Mouse (Mus musculus): ENCODE measurements around the gene Fbxo24. TPM values are rescaled to one million over a fixed set of nuclear protein-coding genes. Genes with fewer than 3 reads are reported as not detected.
A peak's percentile ranks its signal among the peaks of the same experiment; 100 is the strongest.

Gene Fbxo24
- polyA plus RNA-seq, 1 experiment: 0.25 TPM

DNA sequence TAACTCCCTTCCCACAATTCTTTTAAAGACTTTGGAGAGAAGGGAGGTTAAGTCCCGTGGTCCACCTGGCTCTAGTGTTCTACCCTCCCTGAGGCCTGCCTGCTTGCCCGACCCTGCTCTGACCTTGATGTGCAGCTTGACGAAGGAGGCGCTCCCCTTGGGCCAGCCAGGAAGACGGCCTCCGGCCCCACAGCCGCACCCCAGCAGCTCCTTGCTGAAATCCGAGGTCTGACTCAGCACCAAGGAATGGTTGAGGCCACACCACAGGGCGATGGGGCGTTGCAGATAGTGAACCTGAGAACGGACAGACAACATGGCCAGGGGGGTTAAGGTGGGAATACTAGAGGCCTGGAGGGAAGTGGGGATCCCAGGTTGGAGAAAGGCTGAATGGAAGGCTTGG lies 15.3 kb downstream of the Fbxo24 start, which contains the start of gene Pcolce:
Gene Pcolce (minus strand): TSS at position 235 of the 400 bp plus-strand sequence.
- peaks cover 20% of the 10 kb centered on the region; the same call in 1 of the 2 replicates for H3K4me1 ChIP-seq (ENCODE audit: control insufficient read depth, insufficient read depth, insufficient read length)
- no peaks in the 10 kb centered on the region for H3K27me3 ChIP-seq (ENCODE audit: control insufficient read depth, insufficient read depth, low read length)
- TF ChIP-seq POLR2A (IDR thresholded peaks at IDR 0.05; ENCODE audit: low read depth, low read length) (no peak), CTCF (IDR thresholded peaks at IDR 0.05; ENCODE audit: extremely low read depth, insufficient read depth, insufficient read length, insufficient replicate concordance) (no peak)
- 87% methylated on average over 11 of the region's 11 CpGs for WGBS
- no peak for DNase-seq (ENCODE audit: low read depth in 1 of 2, low spot score in 2 of 2)
- H3K36me3 ChIP-seq (ENCODE audit: control insufficient read depth, insufficient read depth, low read length): no peaks in the 10 kb centered on the region
- H3K4me3 ChIP-seq (ENCODE audit: extremely low read depth, insufficient read depth, insufficient read length): no peak within 1 kb of the TSS
- peak within 1 kb of the TSS; percentile 3; the same call in 1 of the 2 replicates for H3K27ac ChIP-seq (ENCODE audit: insufficient read depth, low read length)

DNA sequence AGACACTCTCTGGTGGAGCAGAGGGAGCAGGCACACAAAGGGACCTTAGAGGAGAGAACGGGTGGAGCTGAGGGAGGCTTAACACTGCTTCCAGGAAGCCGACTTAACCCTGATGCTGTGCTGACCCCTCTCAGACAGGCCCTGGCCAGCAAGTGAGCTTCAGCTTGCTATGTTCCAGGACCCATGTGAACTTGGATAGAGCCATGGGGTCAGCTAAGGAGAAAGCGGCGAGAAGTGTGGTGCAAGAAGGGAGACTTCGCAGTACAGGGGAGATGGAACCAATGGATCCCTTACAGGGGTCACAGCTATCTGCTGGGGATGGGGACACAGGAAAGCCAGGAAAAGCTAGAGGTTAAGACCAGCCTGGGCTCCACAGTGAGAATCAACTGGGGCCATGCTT lies 15.7 kb downstream of the Fbxo24 start:
- Histone ChIP-seq H3K4me3 (ENCODE audit: extremely low read depth, insufficient read depth, insufficient read length) (no peak overlapping the region), H3K36me3 (ENCODE audit: control insufficient read depth, insufficient read depth, low read length) (no peaks in the 10 kb centered on the region), H3K27ac (ENCODE audit: insufficient read depth, low read length) (peak overlapping the region; percentile 3; the same call in 1 of the 2 replicates), H3K27me3 (ENCODE audit: control insufficient read depth, insufficient read depth, low read length) (no peaks in the 10 kb centered on the region), H3K4me1 (ENCODE audit: control insufficient read depth, insufficient read depth, insufficient read length) (peaks cover 20% of the 10 kb centered on the region; the same call in 1 of the 2 replicates)
- 82% methylated on average over 5 of the region's 5 CpGs for WGBS
- DNase-seq (ENCODE audit: low read depth in 1 of 2, low spot score in 2 of 2): no peak
- TF ChIP-seq CTCF (IDR thresholded peaks at IDR 0.05; ENCODE audit: extremely low read depth, insufficient read depth, insufficient read length, insufficient replicate concordance): no peak
- no peak for TF ChIP-seq POLR2A (IDR thresholded peaks at IDR 0.05; ENCODE audit: low read depth, low read length)

DNA sequence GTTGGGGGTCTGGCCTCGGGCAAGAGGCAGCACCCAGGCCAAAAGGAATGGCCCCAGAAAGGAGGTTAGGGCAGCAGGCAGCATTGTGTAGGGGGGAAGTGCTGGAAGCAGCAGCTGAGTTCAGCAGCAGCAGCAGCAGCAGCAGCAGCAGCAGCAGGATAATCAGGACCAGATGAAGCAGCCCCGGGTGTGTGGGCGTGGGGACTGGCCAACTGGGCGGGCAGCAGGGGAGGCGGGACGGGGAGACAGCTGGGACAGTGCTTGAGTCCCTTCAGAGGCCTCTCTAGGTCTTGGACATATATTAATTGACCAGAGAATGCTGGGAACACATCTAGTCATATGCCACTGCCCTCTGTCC lies 17.6 kb downstream of the Fbxo24 start:
- no peak for TF ChIP-seq POLR2A (IDR thresholded peaks at IDR 0.05; ENCODE audit: low read depth, low read length)
- no peak for TF ChIP-seq CTCF (IDR thresholded peaks at IDR 0.05; ENCODE audit: extremely low read depth, insufficient read depth, insufficient read length, insufficient replicate concordance)
- 68% methylated on average over 6 of the region's 6 CpGs for WGBS
- DNase-seq (ENCODE audit: low read depth in 1 of 2, low spot score in 2 of 2): no peak
- Histone ChIP-seq H3K4me3 (ENCODE audit: extremely low read depth, insufficient read depth, insufficient read length) (no peak overlapping the region; the same call in 1 of the 2 replicates), H3K36me3 (ENCODE audit: control insufficient read depth, insufficient read depth, low read length) (no peaks in the 10 kb centered on the region; the same call in 1 of the 2 replicates), H3K4me1 (ENCODE audit: control insufficient read depth, insufficient read depth, insufficient read length) (peaks cover 20% of the 10 kb centered on the region; the same call in 1 of the 2 replicates), H3K27ac (ENCODE audit: insufficient read depth, low read length) (peak overlapping the region; percentile 60), H3K27me3 (ENCODE audit: control insufficient read depth, insufficient read depth, low read length) (no peaks in the 10 kb centered on the region)

DNA sequence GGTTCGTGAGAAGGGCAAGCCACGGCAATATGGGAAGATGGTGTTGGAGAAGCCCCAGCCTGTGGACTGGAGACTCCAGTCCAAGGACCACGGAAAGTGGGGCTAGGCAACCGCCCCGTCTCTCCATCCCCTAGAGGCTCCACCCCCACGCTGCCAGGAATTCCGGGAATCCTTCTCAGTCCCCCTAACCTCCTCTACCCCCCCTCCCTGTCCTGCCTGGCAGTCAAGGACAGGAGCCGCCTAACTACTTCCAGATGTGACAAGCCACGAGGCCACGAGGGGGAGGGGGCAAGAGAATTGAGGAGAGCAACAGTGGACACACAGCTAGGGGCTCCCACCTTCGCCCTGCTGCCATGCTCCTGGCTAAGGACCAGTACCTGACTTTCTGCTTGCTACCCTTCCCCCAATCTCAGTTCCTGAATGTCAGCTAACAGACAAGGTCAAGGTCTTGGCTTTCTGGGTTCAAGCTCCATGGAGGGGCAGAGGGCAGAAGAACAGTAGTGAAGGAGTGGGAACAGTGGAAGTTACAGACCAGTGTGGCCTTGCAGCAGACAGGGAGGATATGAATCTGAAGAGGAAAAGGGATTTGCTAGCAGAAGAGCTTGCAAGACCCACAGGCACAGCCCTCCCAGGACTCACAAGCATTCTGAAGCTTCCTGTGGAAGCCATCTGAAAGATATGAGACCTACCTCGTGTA lies 18.1 kb downstream of the Fbxo24 start:
- Histone ChIP-seq H3K4me1 (ENCODE audit: control insufficient read depth, insufficient read depth, insufficient read length) (peaks cover 20% of the 10 kb centered on the region; the same call in 1 of the 2 replicates), H3K27ac (ENCODE audit: insufficient read depth, low read length) (peak overlapping the region; percentile 60), H3K36me3 (ENCODE audit: control insufficient read depth, insufficient read depth, low read length) (no peaks in the 10 kb centered on the region; the same call in 1 of the 2 replicates), H3K27me3 (ENCODE audit: control insufficient read depth, insufficient read depth, low read length) (no peaks in the 10 kb centered on the region), H3K4me3 (ENCODE audit: extremely low read depth, insufficient read depth, insufficient read length) (peak overlapping the region; percentile 1)
- DNase-seq (ENCODE audit: low read depth in 1 of 2, low spot score in 2 of 2): no peak
- 70% methylated on average over 12 of the region's 12 CpGs for WGBS
- TF ChIP-seq POLR2A (IDR thresholded peaks at IDR 0.05; ENCODE audit: low read depth, low read length): no peak
- no peak for TF ChIP-seq CTCF (IDR thresholded peaks at IDR 0.05; ENCODE audit: extremely low read depth, insufficient read depth, insufficient read length, insufficient replicate concordance)

DNA sequence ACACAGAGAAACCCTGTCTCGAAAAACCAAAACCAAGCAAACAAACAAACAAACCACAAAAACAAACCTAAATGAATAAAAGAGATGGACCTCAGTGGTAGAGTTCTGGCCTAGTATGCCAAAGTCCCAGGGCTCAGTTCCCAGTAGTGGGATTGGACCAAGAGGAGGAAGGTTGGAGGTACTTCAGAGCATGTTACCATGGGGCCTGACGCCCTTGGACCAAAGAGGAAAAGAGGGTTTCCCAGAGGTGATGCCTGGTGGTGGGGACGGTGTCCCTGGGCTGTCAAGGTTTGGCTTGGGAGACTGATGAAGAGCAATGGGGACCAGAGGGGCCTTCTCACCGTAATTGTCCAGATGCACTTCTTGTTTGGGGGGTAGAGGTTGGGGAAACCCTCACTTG lies 18.7 kb downstream of the Fbxo24 start:
- peak overlapping the region; percentile 1; the same call in 1 of the 2 replicates for H3K4me3 ChIP-seq (ENCODE audit: extremely low read depth, insufficient read depth, insufficient read length)

DNA sequence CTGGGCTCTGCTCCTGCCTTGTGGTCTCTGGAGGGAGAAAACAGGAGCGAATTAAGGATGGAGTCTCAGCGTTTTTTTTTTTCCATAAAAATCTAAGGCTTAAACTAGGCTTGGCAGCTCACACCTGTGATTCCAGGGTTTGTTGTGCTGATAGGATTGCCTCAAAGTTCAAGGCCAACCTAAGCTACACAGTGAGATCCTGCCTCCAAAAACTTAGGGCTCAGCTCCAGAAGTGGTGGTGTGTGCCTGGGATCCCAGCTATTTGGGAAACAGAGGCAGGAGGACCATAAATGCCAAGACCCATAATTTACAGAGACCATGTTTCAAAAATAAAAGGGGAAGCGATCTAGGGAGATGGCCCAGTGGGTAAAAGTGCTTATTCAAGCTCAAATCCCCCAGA lies 19.5 kb downstream of the Fbxo24 start:
- 48% methylated on average over 3 of the region's 3 CpGs for WGBS
- TF ChIP-seq POLR2A (IDR thresholded peaks at IDR 0.05; ENCODE audit: low read depth, low read length) (no peak), CTCF (IDR thresholded peaks at IDR 0.05; ENCODE audit: extremely low read depth, insufficient read depth, insufficient read length, insufficient replicate concordance) (no peak)

More for the DNA sequence above, 18.7 kb downstream of the Fbxo24 start:
- Histone ChIP-seq H3K36me3 (ENCODE audit: control insufficient read depth, insufficient read depth, low read length) (no peaks in the 10 kb centered on the region; the same call in 1 of the 2 replicates), H3K27ac (ENCODE audit: insufficient read depth, low read length) (no peak overlapping the region), H3K27me3 (ENCODE audit: control insufficient read depth, insufficient read depth, low read length) (no peaks in the 10 kb centered on the region), H3K4me1 (ENCODE audit: control insufficient read depth, insufficient read depth, insufficient read length) (peaks cover 20% of the 10 kb centered on the region; the same call in 1 of the 2 replicates)
- no peak for DNase-seq (ENCODE audit: low read depth in 1 of 2, low spot score in 2 of 2)
- WGBS: 86% methylated on average over 4 of the region's 4 CpGs
- TF ChIP-seq POLR2A (IDR thresholded peaks at IDR 0.05; ENCODE audit: low read depth, low read length): no peak
- no peak for TF ChIP-seq CTCF (IDR thresholded peaks at IDR 0.05; ENCODE audit: extremely low read depth, insufficient read depth, insufficient read length, insufficient replicate concordance)

More for the DNA sequence above, 19.5 kb downstream of the Fbxo24 start:
- Histone ChIP-seq H3K4me1 (ENCODE audit: control insufficient read depth, insufficient read depth, insufficient read length) (peaks cover 20% of the 10 kb centered on the region; the same call in 1 of the 2 replicates), H3K27me3 (ENCODE audit: control insufficient read depth, insufficient read depth, low read length) (no peaks in the 10 kb centered on the region), H3K27ac (ENCODE audit: insufficient read depth, low read length) (peak overlapping the region; percentile 22), H3K4me3 (ENCODE audit: extremely low read depth, insufficient read depth, insufficient read length) (no peak overlapping the region), H3K36me3 (ENCODE audit: control insufficient read depth, insufficient read depth, low read length) (no peaks in the 10 kb centered on the region; the same call in 1 of the 2 replicates)
- DNase-seq (ENCODE audit: low read depth in 1 of 2, low spot score in 2 of 2): no peak

All from spleen, adult 2 months (tissue).